8 mouse cellular contexts compared by ENCODE assay signal in the genomic region with DNA sequence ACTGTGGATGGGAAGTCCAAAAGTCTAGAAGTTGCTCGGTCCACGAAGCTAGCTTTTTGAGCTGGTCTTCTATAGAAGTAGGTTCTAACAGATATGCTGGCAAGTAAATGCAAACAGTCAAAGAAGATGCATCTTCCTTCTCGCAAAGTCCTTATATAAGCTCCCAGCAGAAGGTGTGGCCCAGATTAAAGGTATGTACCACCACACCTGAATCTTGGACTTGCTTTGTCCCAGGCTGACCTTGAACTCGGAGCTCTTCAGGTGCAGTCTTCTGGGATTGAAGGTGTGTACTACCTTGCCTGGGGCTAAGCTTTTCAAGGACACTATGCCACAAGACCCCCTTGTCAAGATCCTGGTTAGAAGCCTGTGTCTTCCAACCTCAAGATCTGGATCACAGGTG. TPM values are rescaled to one million over a fixed set of nuclear protein-coding genes. Genes with fewer than 3 reads are reported as not detected.
DNase-seq lines count a peak whose midpoint lies in the region; ATAC-seq lines count a peak whose summit lies in the region.

A gene (minus strand): TSS at position 101 of the 400 bp plus-strand sequence.

- H3K27ac ChIP-seq in midbrain, embryonic 12.5 days (replicated peaks) = no peak within 1 kb of the TSS

- no peak for DNase-seq in layer of hippocampus, adult 18-20 months (ENCODE audit: low spot score in 2 of 2)
- DNase-seq in layer of hippocampus, adult 9-11 months = no peak
- DNase-seq in adrenal gland, postnatal 4 days (ENCODE audit: low spot score in 2 of 2) = no peak
- no peak for DNase-seq in gastrocnemius, postnatal 4 days (ENCODE audit: low spot score in 2 of 2)
- no peak for DNase-seq in large intestine, adult 2 months (ENCODE audit: low read depth, low spot score)
- DNase-seq in cerebellum, postnatal 4 days (ENCODE audit: low spot score in 2 of 2) = no peak
- no peak for DNase-seq in embryo, embryonic 11 days

- no peaks in the 10 kb centered on the region for H3K4me1 ChIP-seq in midbrain, embryonic 12.5 days

- no peak within 1 kb of the TSS for H3K4me3 ChIP-seq in midbrain, embryonic 12.5 days

- no peak within 1 kb of the TSS for H3K9ac ChIP-seq in midbrain, embryonic 12.5 days (replicated peaks)

- H3K27me3 ChIP-seq in midbrain, embryonic 12.5 days = no peaks in the 10 kb centered on the region

- no peaks in the 10 kb centered on the region for H3K36me3 ChIP-seq in midbrain, embryonic 12.5 days

- no peak within 1 kb of the TSS for H3K4me2 ChIP-seq in midbrain, embryonic 12.5 days (replicated peaks)

- 81% methylated on average over 4 of the region's 4 CpGs for WGBS in large intestine, adult 2 months
- WGBS in midbrain, embryonic 12.5 days = 81% methylated on average over 4 of the region's 4 CpGs

- H3K9me3 ChIP-seq in midbrain, embryonic 12.5 days = no peaks in the 10 kb centered on the region

- no peak for ATAC-seq in midbrain, embryonic 12.5 days (ENCODE audit: low FRiP score, low read depth)

RNA-seq across cellular contexts. Expression of the gene that starts here (rescaled TPM):
- 10 to 100 TPM; 44.8 to 46.5 TPM for total RNA-seq in layer of hippocampus, adult 18-20 months (2021)
- 10 to 100 TPM; 68.2 to 73.5 TPM for total RNA-seq in adrenal gland, postnatal 4 days (2021)
- 10 to 100 TPM; 51.1 to 55.6 TPM for total RNA-seq in gastrocnemius, postnatal 4 days (2021)
- 127 and 166 TPM in 2 replicates for polyA plus RNA-seq in large intestine, adult 2 months (2012; rRNA removed)
- polyA plus RNA-seq in midbrain, embryonic 12.5 days (2016; fragmentation: Nextera tagmentation; extraction: Ambion mirVana) = 100 and 108 TPM in 2 replicates
